Mouse (Mus musculus) myocyte (in vitro differentiated cells): ENCODE data around the gene Cbfa2t3. TPM values are rescaled to one million over a fixed set of nuclear protein-coding genes. Genes with fewer than 3 reads are reported as not detected.

Experiments used
- H3K27me3 ChIP-seq: one replicate; pipeline ENCODE4 v1.6.1; 2011; ENCODE audit not compliant: control insufficient read depth, insufficient read depth, insufficient read length
- H3K36me3 ChIP-seq: one replicate; pipeline ENCODE4 v1.6.1; 2011; ENCODE audit not compliant: control insufficient read depth, insufficient read depth
- H3K4me2 ChIP-seq: one replicate; pipeline ENCODE4 v1.6.1; 2011; ENCODE audit warnings: low read depth, control low read depth
- H3K4me3 ChIP-seq: one replicate; pipeline ENCODE4 v1.5.1; 2011; ENCODE audit warnings: mild to moderate bottlenecking, control low read depth, moderate library complexity
- H3K79me2 ChIP-seq: one replicate; pipeline ENCODE4 v1.6.1; 2011; ENCODE audit not compliant: control insufficient read depth, insufficient read depth
- H3ac ChIP-seq: one replicate; pipeline ENCODE4 v1.6.1; 2011; ENCODE audit not compliant: control insufficient read depth, insufficient read length
- CEBPB ChIP-seq: IDR thresholded peaks from 2 replicates; pipeline ENCODE4 v1.6.1; 2011; ENCODE audit warnings: mild to moderate bottlenecking, moderate library complexity; ENCODE audit not compliant: poor library complexity, insufficient read depth, severe bottlenecking
- E2F4 ChIP-seq: IDR thresholded peaks from one replicate; pipeline ENCODE4 v1.6.1; 2011; ENCODE audit warnings: mild to moderate bottlenecking, control low read depth, moderate library complexity; ENCODE audit not compliant: insufficient read depth
- MAX ChIP-seq: IDR thresholded peaks from one replicate; pipeline ENCODE4 v1.6.1; 2011; ENCODE audit warnings: low read depth, mild to moderate bottlenecking, control low read depth
- MYOD1 ChIP-seq, 3 experiments: IDR thresholded peaks; one replicate each; pipeline ENCODE4 v1.6.1; 2011; ENCODE audit warnings: control low read depth in 2 of 3, low read depth in 2 of 3, mild to moderate bottlenecking in 2 of 3, moderate library complexity in 1 of 3; ENCODE audit not compliant: insufficient read length in 2 of 3, control insufficient read depth in 1 of 3
- MYOG ChIP-seq, 3 experiments: IDR thresholded peaks; one replicate each; pipeline ENCODE4 v1.6.1; 2011; ENCODE audit warnings: control low read depth in 2 of 3, low read depth in 2 of 3, mild to moderate bottlenecking in 2 of 3; ENCODE audit not compliant: insufficient read length in 2 of 3, control insufficient read depth in 1 of 3, insufficient read depth in 1 of 3
- POLR2A ChIP-seq: IDR thresholded peaks from one replicate; pipeline ENCODE4 v1.6.1; 2011; ENCODE audit warnings: low read depth, mild to moderate bottlenecking, control low read depth, moderate library complexity; ENCODE audit not compliant: insufficient read length
- POLR2AphosphoS2 ChIP-seq: IDR thresholded peaks from one replicate; pipeline ENCODE4 v1.6.1; 2011; ENCODE audit warnings: low read depth, control low read depth; ENCODE audit not compliant: insufficient read length
- REST ChIP-seq: IDR thresholded peaks from one replicate; pipeline ENCODE4 v1.6.1; 2011; ENCODE audit warnings: mild to moderate bottlenecking, control low read depth, moderate library complexity; ENCODE audit not compliant: insufficient read depth, insufficient read length
- SRF ChIP-seq: IDR thresholded peaks from one replicate; pipeline ENCODE4 v1.6.1; 2011; ENCODE audit warnings: low read depth; ENCODE audit not compliant: control insufficient read depth, insufficient read length
- TCF12 ChIP-seq: IDR thresholded peaks from one replicate; pipeline ENCODE4 v1.6.1; 2011; ENCODE audit warnings: mild to moderate bottlenecking, control low read depth; ENCODE audit not compliant: poor library complexity, insufficient read depth, severe bottlenecking
- TCF3 ChIP-seq: IDR thresholded peaks from one replicate; pipeline ENCODE4 v1.6.1; 2011; ENCODE audit warnings: low read depth, control low read depth; ENCODE audit not compliant: insufficient read length
- USF1 ChIP-seq: IDR thresholded peaks from one replicate; pipeline ENCODE4 v1.6.1; 2011; ENCODE audit warnings: low read depth, mild to moderate bottlenecking, control low read depth, moderate library complexity
- polyA plus RNA-seq: library from polyadenylated mRNA; unstranded; fragments of >200 nt; fragmentation: generic; extraction: Trizol; gene quantifications from one replicate; pipeline ENCODE4 v1.2.1, GENCODE M21; 2012; ENCODE audit warnings: missing spikeins

Gene Cbfa2t3
- polyA plus RNA-seq, 1 experiment, result 29.5 TPM

- peaks cover 71% of the 10 kb centered on the region for H3K27me3 ChIP-seq
- no peak overlapping the region for H3ac ChIP-seq
- TF ChIP-seq REST (no peak), POLR2A (no peak), TCF3 (no peak), POLR2AphosphoS2 (no peak), TCF12 (no peak)
- H3K4me3 ChIP-seq, result no peak overlapping the region
- no peak overlapping the region for H3K4me2 ChIP-seq
- no peaks in the 10 kb centered on the region for H3K79me2 ChIP-seq
- H3K36me3 ChIP-seq, result no peaks in the 10 kb centered on the region
Measured at GRCm38 (mm10) chr8:122701441-122702185, 2.7 kb upstream of the Cbfa2t3 start.

- Histone ChIP-seq H3K4me2 (no peak overlapping the region), H3K27me3 (peaks cover 67% of the 10 kb centered on the region), H3ac (no peak overlapping the region), H3K79me2 (no peaks in the 10 kb centered on the region), H3K4me3 (no peak overlapping the region), H3K36me3 (no peaks in the 10 kb centered on the region)
- TF ChIP-seq MAX (no peak), REST (no peak), SRF (no peak)
Measured at GRCm38 (mm10) chr8:122700628-122701027, 1.7 kb upstream of the Cbfa2t3 start.

- Histone ChIP-seq H3ac (no peak overlapping the region), H3K4me3 (no peak overlapping the region), H3K4me2 (no peak overlapping the region), H3K36me3 (no peaks in the 10 kb centered on the region), H3K79me2 (no peaks in the 10 kb centered on the region), H3K27me3 (peaks cover 73% of the 10 kb centered on the region)
- TF ChIP-seq SRF (no peak), REST (no peak), CEBPB (no peak), TCF3 (peak; percentile 35), MYOD1 (IDR thresholded peaks at IDR 0.05; ENCODE audit: control insufficient read depth in 1 of 3, insufficient read length in 2 of 3, low read depth in 2 of 3) (peak in 2 of 3 experiments; percentile 24 to 78), POLR2A (no peak), USF1 (no peak), MAX (no peak), POLR2AphosphoS2 (no peak), TCF12 (no peak), MYOG (IDR thresholded peaks at IDR 0.05; ENCODE audit: control insufficient read depth in 1 of 3, insufficient read depth in 1 of 3, insufficient read length in 2 of 3, low read depth in 2 of 3) (peak in 2 of 3 experiments; percentile 56 to 69), E2F4 (no peak)
Measured at GRCm38 (mm10) chr8:122698254-122698768, 598 bp downstream of the Cbfa2t3 start.

DNA sequence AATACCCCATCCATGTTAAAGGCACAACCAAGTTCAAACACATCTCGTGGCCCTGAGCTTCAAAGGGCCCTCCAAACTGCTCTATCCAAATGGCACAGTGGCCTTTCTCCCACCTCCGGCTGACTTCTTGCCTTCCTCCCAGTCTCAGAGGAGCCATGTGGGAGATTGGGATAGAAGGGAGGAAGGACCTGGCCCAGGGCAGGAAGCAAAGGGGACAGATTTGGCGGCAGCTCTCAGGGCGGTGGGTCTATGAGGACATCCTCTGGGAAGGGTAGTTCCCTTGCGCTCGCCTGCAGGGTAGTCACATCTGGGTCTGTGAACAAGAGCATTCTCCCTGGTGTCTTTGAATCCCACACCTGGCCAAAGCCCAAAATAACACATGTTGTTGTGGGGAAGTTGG, 1.3 kb downstream of the Cbfa2t3 start:
- no peaks in the 10 kb centered on the region for H3K79me2 ChIP-seq
- no peak overlapping the region for H3K4me3 ChIP-seq
- no peak overlapping the region for H3K4me2 ChIP-seq
- no peak overlapping the region for H3ac ChIP-seq
- no peak for TF ChIP-seq MAX
- no peak for TF ChIP-seq USF1
- TF ChIP-seq TCF3, result no peak
- TF ChIP-seq MYOG (IDR thresholded peaks at IDR 0.05; ENCODE audit: control insufficient read depth in 1 of 3, insufficient read depth in 1 of 3, insufficient read length in 2 of 3, low read depth in 2 of 3), result no peak
- TF ChIP-seq CEBPB, result no peak
- TF ChIP-seq REST, result no peak
- TF ChIP-seq TCF12, result no peak
- no peak for TF ChIP-seq MYOD1 (IDR thresholded peaks at IDR 0.05; ENCODE audit: control insufficient read depth in 1 of 3, insufficient read length in 2 of 3, low read depth in 2 of 3)
- no peak for TF ChIP-seq POLR2A
- TF ChIP-seq POLR2AphosphoS2, result no peak
- no peak for TF ChIP-seq E2F4
- TF ChIP-seq SRF, result no peak
- peaks cover 80% of the 10 kb centered on the region for H3K27me3 ChIP-seq
- no peaks in the 10 kb centered on the region for H3K36me3 ChIP-seq

GRCm38 (mm10) chr8:122697181-122697581, 1.7 kb downstream of the Cbfa2t3 start:
- peaks cover 84% of the 10 kb centered on the region for H3K27me3 ChIP-seq
- H3ac ChIP-seq, result no peak overlapping the region
- H3K4me3 ChIP-seq, result no peak overlapping the region
- H3K4me2 ChIP-seq, result no peak overlapping the region
- TF ChIP-seq TCF12, result no peak
- no peaks in the 10 kb centered on the region for H3K36me3 ChIP-seq
- no peaks in the 10 kb centered on the region for H3K79me2 ChIP-seq

GRCm38 (mm10) chr8:122695438-122696042, 3.4 kb downstream of the Cbfa2t3 start:
- Histone ChIP-seq H3ac (no peak overlapping the region), H3K4me3 (no peak overlapping the region), H3K4me2 (no peak overlapping the region), H3K79me2 (no peaks in the 10 kb centered on the region), H3K27me3 (peaks cover 79% of the 10 kb centered on the region), H3K36me3 (no peaks in the 10 kb centered on the region)
- TF ChIP-seq MAX (no peak), E2F4 (no peak), CEBPB (no peak), USF1 (no peak), MYOD1 (IDR thresholded peaks at IDR 0.05; ENCODE audit: control insufficient read depth in 1 of 3, insufficient read length in 2 of 3, low read depth in 2 of 3) (no peak), SRF (no peak), POLR2A (no peak), TCF12 (no peak), POLR2AphosphoS2 (no peak), TCF3 (no peak), MYOG (IDR thresholded peaks at IDR 0.05; ENCODE audit: control insufficient read depth in 1 of 3, insufficient read depth in 1 of 3, insufficient read length in 2 of 3, low read depth in 2 of 3) (no peak), REST (no peak)
